Mouse (Mus musculus) spleen, postnatal 14 days (tissue): ENCODE measurements around the gene Pcnx3.

Source experiments
- DNase-seq, 2 experiments: peaks; one replicate each; pipeline ENCODE4 v3.0.0; 2021 to 2022; ENCODE audit warnings: low spot score in 2 of 2

The Pcnx3 gene

GRCm38 (mm10) chr19:5684236-5684635, 4.5 kb downstream of the Pcnx3 start:
- DNase-seq = no peak

DNA sequence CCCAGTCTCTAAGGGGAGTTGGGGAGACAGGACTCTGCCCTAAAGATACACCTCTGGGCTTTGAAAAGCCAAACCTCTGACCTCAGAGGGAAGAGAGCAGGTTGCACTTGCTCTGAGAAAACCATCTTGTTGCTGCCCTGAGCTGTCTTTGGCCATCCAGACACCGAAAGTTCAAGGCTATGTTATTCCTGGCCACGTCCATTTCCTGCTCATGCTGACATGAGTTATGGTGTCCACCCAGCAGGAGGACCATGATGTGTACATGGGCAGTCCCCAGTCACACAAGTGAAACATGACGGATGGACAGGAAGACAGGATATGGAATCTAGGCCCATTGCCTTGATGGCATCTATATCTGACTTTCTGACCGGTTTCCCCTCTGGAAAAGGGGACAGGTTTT, 8.3 kb downstream of the Pcnx3 start:
- DNase-seq = no peak

- no peak for DNase-seq
Measured at GRCm38 (mm10) chr19:5668372-5668771, 20.3 kb downstream of the Pcnx3 start.

DNA sequence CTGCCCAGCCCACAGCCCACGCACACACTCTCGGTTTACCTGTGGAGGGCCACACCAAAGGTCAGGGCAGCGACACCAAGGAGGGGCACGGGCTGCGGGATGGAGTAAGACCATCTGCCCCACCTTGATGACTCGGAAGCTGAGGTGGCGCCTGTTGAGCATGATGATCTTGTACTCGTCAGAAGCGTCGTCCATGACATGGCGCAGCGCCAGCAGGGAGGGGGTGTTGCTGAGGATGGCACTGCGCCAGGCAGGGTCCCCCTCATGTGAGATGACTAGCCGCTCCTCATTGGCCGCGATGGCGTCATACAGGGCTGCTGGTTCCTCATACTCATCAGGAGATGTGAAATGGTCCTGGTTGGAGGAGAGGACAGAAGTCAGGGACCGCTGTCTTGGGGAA, 22.3 kb downstream of the Pcnx3 start:
- DNase-seq = no peak

GRCm38 (mm10) chr19:5665465-5665864, 23.2 kb downstream of the Pcnx3 start:
- DNase-seq = peak; percentile 68 to 69

- no peak for DNase-seq
Measured at GRCm38 (mm10) chr19:5664669-5665257, 23.9 kb downstream of the Pcnx3 start.

DNA sequence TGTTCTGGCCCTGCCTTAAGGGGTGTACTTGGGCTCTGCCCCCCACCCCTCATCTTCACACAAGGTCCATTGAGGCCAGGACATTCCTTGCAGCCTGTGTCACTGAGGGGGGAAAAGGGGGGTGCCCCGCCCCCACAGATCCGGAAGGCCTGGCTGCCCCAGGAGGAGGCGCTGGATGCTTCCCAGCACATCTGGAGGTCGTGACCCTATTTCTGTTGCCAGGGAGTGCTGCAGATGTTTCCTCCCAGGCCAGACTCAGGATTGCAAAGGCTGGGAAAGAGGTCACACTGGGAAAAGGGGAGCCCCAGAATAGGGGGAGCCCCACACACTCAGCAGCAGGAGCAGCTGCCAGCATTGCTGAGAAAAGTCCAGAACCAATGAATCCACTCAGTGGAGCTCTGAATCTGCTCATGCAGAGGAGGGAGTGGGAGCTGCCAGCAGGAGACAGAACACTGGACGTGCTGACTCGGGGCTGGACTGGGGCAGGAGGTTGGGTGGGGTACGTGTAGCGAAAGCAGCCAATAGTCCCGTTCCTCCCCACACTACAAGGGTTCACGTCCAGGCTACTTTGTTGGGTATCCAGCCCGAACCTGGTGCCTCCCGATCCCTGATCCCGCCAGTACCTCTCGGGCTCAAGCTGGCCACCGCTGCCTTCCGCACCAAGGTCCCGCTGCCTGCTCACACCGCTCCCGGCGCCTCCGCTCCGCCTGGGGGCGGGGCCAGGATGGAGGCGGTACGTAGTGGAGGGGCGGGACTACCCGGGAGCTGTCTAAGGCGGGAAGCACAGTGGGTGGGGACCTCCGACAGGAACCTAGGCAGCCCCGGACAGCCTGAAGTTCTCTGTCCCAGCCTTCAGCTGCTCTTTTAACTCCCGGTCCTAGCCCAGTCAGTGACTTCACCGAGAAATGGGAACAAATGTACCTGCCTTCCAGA, 25.5 kb downstream of the Pcnx3 start, which contains the start of gene Sipa1:
TSS of gene Sipa1 (minus strand) at position 727 of the 933 bp plus-strand sequence.
- peak; percentile 95 to 97 for DNase-seq

DNA sequence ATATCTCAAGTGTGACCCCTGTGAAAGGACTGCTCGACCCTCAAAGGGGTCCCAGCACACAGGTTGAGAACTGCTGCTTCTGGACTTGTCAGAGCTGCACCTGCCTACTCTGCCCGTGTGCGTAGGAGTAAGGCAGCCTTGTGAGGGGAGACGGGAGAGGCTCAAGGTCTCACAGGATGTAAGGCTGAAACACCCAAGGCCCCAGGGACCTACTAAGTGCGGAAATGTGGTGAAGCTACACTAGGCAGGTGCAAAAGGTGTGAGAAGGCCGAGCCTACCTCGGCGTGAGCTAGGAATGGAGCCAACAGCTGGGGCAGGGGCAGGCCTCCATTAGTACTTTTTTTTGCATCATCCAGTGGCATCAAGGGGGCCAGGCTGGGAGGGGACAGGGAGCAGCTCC, 26.4 kb downstream of the Pcnx3 start:
- peak in 1 of 2 experiments; percentile 47 for DNase-seq

GRCm38 (mm10) chr19:5660942-5661751, 27.6 kb downstream of the Pcnx3 start:
- peak; percentile 49 to 52 for DNase-seq

- no peak for DNase-seq
Measured at GRCm38 (mm10) chr19:5654720-5655298, 33.9 kb downstream of the Pcnx3 start.

DNA sequence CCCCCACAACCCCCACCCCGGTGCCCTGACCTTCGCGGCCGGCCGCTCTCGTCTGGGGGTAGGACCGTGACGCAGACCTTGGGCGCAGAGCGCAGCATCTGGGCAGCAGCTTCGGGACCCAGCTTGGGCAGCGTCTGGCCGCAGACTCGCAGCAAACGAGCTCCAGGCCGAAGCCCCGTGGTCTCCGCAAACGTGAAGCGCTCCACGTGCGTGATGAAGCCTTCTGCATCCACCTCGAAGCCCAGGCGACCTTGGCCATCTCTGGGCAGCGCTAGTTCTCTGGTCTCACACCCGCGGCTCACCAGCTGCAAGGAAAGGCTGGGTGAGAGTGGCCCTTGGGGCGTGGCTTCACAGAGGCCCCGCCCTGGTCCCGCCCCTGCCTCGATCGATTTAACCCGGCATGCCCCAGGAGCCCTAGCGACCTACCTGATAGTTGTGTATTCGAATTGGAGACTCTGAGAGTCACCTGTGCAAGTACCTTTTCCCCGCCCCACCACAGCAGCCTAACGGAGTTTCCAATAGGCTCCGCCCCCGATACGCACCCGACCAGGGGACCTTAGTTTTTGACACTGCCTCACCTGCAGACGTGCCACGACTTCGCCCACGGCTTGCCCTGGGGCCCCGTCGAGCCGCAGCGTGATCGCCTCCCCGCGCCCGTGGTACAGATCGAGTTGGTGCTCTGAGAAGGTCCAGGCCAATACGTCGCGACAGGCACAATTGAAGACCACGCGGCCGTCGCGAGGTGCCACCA, 34.6 kb downstream of the Pcnx3 start:
- DNase-seq = no peak

DNA sequence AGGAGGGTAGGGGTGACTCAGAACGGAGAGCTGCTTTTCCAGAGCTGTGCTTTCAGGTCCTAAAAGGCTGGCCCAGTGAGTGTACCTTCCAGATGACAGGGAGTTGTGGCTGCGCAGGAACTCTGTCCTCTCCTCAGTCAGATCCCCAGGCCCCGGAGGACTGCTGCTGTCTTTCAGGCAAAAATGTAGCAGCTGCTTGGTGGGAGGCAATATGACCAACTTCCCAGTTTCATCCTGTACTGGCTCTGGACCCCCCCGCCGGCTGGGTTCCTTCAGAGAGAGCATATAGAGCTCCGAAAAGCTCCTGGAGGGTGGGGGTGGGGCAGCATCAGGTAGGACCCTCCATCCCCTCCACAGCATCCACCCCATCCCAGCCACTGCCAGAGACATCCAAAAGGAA, 36.1 kb downstream of the Pcnx3 start:
- no peak for DNase-seq

DNA sequence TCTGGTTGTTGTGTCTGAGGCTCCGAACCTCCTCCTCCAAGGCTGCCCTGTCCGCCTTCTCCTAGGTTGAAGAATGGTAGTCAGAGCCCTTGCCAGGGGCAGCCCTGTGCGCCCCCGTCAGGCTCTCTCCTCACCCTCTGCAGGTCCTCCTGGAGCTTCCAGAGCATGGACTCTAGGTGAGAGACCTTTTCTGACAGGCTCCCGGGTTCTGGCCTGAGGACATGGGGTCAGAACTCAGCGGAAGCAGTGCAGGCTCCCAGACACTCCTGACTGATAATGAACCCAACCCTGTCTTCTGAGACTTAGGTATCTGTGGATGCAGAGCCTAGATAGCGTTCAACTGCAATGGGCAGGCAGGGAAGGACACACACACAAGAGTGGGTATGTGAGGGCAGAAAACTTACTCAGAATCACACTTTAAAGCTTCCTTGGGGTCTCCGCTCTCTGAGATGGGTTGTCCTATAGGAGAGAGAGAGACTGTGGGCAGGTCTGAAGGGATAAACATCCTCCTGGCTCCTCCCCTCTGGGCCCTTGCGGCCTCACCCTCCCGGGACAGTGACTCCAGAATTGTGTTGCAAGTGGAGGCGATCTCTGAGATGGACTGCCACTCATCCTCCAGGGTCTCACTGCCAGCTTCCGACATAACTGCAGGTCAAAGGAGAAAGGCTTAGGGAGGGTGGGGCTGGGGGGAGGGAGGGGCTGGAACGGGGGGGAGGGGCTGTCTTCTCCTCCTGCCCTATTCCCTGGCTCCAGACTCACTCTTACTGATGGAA, 37.0 kb downstream of the Pcnx3 start:
- DNase-seq = no peak

DNA sequence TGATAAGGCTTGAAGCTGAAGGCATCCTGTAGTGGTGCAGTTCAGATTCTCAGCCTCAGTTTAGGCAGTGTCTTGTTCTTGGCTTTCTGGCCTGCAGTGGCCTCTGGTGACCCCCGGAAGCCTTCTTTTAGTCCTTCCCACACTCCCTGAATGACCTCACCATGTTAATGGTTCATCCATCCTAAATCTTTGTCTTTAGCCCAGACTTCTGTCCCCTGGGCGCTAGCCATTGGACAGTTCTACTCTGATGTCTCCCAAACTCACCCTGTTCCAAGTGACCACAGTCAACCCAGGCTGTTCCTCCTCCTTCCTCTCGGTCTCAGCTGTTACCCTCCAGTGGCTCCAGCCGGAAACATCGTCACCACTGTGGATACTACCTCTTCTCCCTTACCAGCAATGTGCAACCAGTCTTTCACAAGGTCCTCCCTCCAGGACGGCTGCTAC, 39.4 kb downstream of the Pcnx3 start:
- no peak for DNase-seq

- DNase-seq = peak; percentile 62 to 71
Measured at GRCm38 (mm10) chr19:5648401-5649297, 40.1 kb downstream of the Pcnx3 start.

DNA sequence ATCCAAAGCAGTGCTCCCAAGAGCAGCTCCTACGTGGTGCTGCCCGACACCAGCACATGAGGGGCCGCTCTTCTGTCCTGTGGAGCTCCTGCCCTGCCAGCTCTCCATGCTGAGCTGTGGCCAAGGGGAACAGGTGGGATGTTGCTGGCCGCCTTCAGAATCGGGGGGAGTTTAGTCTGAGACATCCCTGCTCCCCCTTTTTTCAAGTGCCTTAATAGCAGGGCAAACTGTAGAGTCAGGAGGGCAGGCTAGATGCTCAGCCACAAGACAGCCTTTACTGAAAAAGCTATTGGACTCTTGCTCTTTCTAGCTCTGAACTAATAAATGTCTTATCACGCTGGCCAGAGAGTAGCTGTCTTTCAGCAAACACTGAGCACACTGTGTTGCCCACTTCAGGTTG, 40.9 kb downstream of the Pcnx3 start:
- DNase-seq = no peak

GRCm38 (mm10) chr19:5646731-5647330, 41.9 kb downstream of the Pcnx3 start:
- DNase-seq = no peak

DNA sequence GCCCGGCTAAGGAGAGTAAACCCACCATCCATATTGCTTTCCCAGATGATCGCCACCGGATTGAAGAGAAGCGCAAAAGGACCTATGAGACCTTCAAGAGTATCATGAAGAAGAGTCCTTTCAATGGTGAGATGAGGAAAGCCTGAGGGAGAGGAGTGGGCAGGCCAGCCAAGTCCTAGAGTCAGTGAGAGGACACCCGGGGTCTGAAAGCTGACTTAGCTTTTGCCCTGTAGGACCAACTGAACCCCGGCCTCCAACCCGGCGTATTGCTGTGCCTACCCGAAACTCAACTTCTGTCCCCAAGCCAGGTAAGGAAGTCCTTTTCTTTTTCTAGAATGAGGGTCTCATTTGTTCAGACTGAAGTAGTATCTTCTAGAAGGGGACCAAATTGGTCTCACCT, 43.4 kb downstream of the Pcnx3 start:
- no peak for DNase-seq

GRCm38 (mm10) chr19:5641641-5642040, 47.1 kb downstream of the Pcnx3 start:
- DNase-seq = no peak
